Mouse (Mus musculus) gastrocnemius, postnatal 36 days (tissue): ENCODE results near the gene Ubxn11. TPM values are rescaled to one million over a fixed set of nuclear protein-coding genes. Genes with fewer than 3 reads are reported as not detected.

Source experiments
- total RNA-seq, 2 experiments: library from RNA; stranded (reverse); gene quantifications; 2 replicates each; pipeline ENCODE4 v1.2.3; 2021

Ubxn11 gene
- total RNA-seq, 2 experiments from 2014 or later, result 1.4 to 2.1 TPM

Other genes with a start within 250 kb of the Ubxn11 start
- 1 to 10 TPM; 4.9 to 6.1 TPM for gene Rps6ka1, start 214.8 kb upstream of the Ubxn11 start, total RNA-seq
- 10 to 100 TPM; 31.8 to 54.4 TPM for gene Hmgn2, start 133.9 kb upstream of the Ubxn11 start, total RNA-seq
- gene Dhdds, start 101.7 kb upstream of the Ubxn11 start, total RNA-seq, result 10 to 100 TPM; 10.5 to 10.9 TPM
- gene Lin28a, start 83.7 kb upstream of the Ubxn11 start, total RNA-seq, result 1 to 10 TPM in 1 of 2 experiments, under 1 TPM in 1; 0.28 to 1.1 TPM
- gene Zfp683, start 48.7 kb upstream of the Ubxn11 start, total RNA-seq, result not detected
- not detected for gene Crybg2, start 41.8 kb upstream of the Ubxn11 start, total RNA-seq
- 1 to 10 TPM; 1.1 to 1.9 TPM for gene Cd52, start 7.5 kb upstream of the Ubxn11 start, total RNA-seq
- 10 to 100 TPM; 17.1 to 19.7 TPM for gene Sh3bgrl3, start 26.2 kb downstream of the Ubxn11 start, total RNA-seq
- 10 to 100 TPM; 51.0 to 64.2 TPM for gene Cep85, start 84.5 kb downstream of the Ubxn11 start, total RNA-seq
- gene Gm7534, start 100.4 kb downstream of the Ubxn11 start, total RNA-seq, result not detected
- 1 to 10 TPM; 1.3 to 1.4 TPM for gene Catsper4, start 124.8 kb downstream of the Ubxn11 start, total RNA-seq
- gene Cnksr1, start 135.8 kb downstream of the Ubxn11 start, total RNA-seq, result 10 to 100 TPM; 33.7 to 36.3 TPM
- gene E130218I03Rik, start 141.1 kb downstream of the Ubxn11 start, total RNA-seq, result not detected
- gene Zfp593, start 143.0 kb downstream of the Ubxn11 start, total RNA-seq, result 1 to 10 TPM; 4.5 to 4.7 TPM
- gene Gm30191, start 144.4 kb downstream of the Ubxn11 start, total RNA-seq, result not detected
- 1 to 10 TPM; 2.4 to 3.6 TPM for gene Grrp1, start 151.5 kb downstream of the Ubxn11 start, total RNA-seq
- gene Pdik1l, start 185.3 kb downstream of the Ubxn11 start, total RNA-seq, result 1 to 10 TPM; 2.2 to 4.3 TPM
- gene Trim63, start 212.6 kb downstream of the Ubxn11 start, total RNA-seq, result 100 to 1,000 TPM; 241 to 268 TPM
- 10 to 100 TPM in 1 of 2 experiments, 1 to 10 TPM in 1; 3.8 to 22.3 TPM for gene Slc30a2, start 240.6 kb downstream of the Ubxn11 start, total RNA-seq